Mouse (Mus musculus): ENCODE results near the gene Trrap.

Trrap gene

GRCm38 (mm10) chr5:144872326-144872725 is 104.8 kb downstream of the Trrap start:
- no peak for DNase-seq (ENCODE audit: low spot score)

GRCm38 (mm10) chr5:144872867-144873266 is 105.3 kb downstream of the Trrap start:
- DNase-seq (ENCODE audit: low spot score): no peak

GRCm38 (mm10) chr5:144875227-144875626 is 107.7 kb downstream of the Trrap start:
- DNase-seq (ENCODE audit: low spot score): no peak

GRCm38 (mm10) chr5:144875892-144876291 is 108.4 kb downstream of the Trrap start:
- DNase-seq (ENCODE audit: low spot score): peak; percentile 63

GRCm38 (mm10) chr5:144877021-144877420 is 109.5 kb downstream of the Trrap start:
- no peak for DNase-seq (ENCODE audit: low spot score)

- no peak for DNase-seq (ENCODE audit: low spot score)
Measured at GRCm38 (mm10) chr5:144881670-144882399, 114.3 kb downstream of the Trrap start.

GRCm38 (mm10) chr5:144884629-144885217 is 117.2 kb downstream of the Trrap start:
- DNase-seq (ENCODE audit: low spot score): no peak

- DNase-seq (ENCODE audit: low spot score): no peak
Measured at GRCm38 (mm10) chr5:144885968-144886650, 118.6 kb downstream of the Trrap start.

- no peak for DNase-seq (ENCODE audit: low spot score)
Measured at GRCm38 (mm10) chr5:144891276-144891675, 123.7 kb downstream of the Trrap start.

GRCm38 (mm10) chr5:144897881-144898280 is 130.3 kb downstream of the Trrap start:
- DNase-seq (ENCODE audit: low spot score): no peak

GRCm38 (mm10) chr5:144898448-144899052 is 131.0 kb downstream of the Trrap start:
- no peak for DNase-seq (ENCODE audit: low spot score)

GRCm38 (mm10) chr5:144901035-144901434 is 133.5 kb downstream of the Trrap start:
- no peak for DNase-seq (ENCODE audit: low spot score)

- no peak for DNase-seq (ENCODE audit: low spot score)
Measured at GRCm38 (mm10) chr5:144901791-144902190, 134.3 kb downstream of the Trrap start.

GRCm38 (mm10) chr5:144904356-144905134 is 137.0 kb downstream of the Trrap start:
- DNase-seq (ENCODE audit: low spot score): no peak

GRCm38 (mm10) chr5:144907591-144907990 is 140.1 kb downstream of the Trrap start:
- DNase-seq (ENCODE audit: low spot score): no peak
